Mouse (Mus musculus) hindbrain, embryonic 13.5 days (tissue): ENCODE measurements around the gene Pex19. TPM values are rescaled to one million over a fixed set of nuclear protein-coding genes. Genes with fewer than 3 reads are reported as not detected.
A peak's percentile ranks its signal among the peaks of the same experiment; 100 is the strongest.

Experiments
- ATAC-seq: fragments of 200-750 bp; cut with Nextera tagmentation; 2 replicates; pipeline ENCODE4 v1.8.0; 2017; ENCODE audit warnings: moderate TSS enrichment; ENCODE audit not compliant: low FRiP score
- H3K27ac ChIP-seq: fragments of 300-500 bp; sonication (generic); 2 replicates; pipeline ENCODE4 v1.5.1; 2015; ENCODE audit warnings: inconsistent platforms, mild to moderate bottlenecking, moderate library complexity
- H3K27me3 ChIP-seq: fragments of 300-500 bp; sonication (generic); 2 replicates; pipeline ENCODE4 v1.6.1; 2015; ENCODE audit warnings: mild to moderate bottlenecking, inconsistent platforms
- H3K36me3 ChIP-seq: fragments of 300-500 bp; sonication (generic); 2 replicates; pipeline ENCODE4 v1.6.1; 2015; ENCODE audit warnings: mild to moderate bottlenecking, inconsistent platforms
- H3K4me1 ChIP-seq: fragments of 300-500 bp; sonication (generic); replicated peaks from 2 replicates; pipeline ENCODE4 v1.6.1; 2015; ENCODE audit warnings: inconsistent platforms
- H3K4me2 ChIP-seq: fragments of 300-500 bp; sonication (generic); 2 replicates; pipeline ENCODE4 v1.6.1; 2015; ENCODE audit warnings: inconsistent platforms, mild to moderate bottlenecking, moderate library complexity
- H3K4me3 ChIP-seq: fragments of 300-500 bp; sonication (generic); 2 replicates; pipeline ENCODE4 v1.5.1; 2015; ENCODE audit warnings: mild to moderate bottlenecking, inconsistent platforms
- H3K9ac ChIP-seq: fragments of 300-500 bp; sonication (generic); 2 replicates; pipeline ENCODE4 v1.6.1; 2015; ENCODE audit warnings: mild to moderate bottlenecking, inconsistent platforms
- H3K9me3 ChIP-seq: fragments of 300-500 bp; sonication (generic); 2 replicates; pipeline ENCODE4 v1.6.1; 2016; ENCODE audit warnings: inconsistent platforms
- WGBS: fragments of 180-500 bp; shearing (Covaris S2); methylation state at CpG from one replicate; pipeline ENCODE4 v1.1.7; 2015; 5-methylcytosine and 5-hydroxymethylcytosine counted together
- polyA plus RNA-seq: library from polyadenylated mRNA; unstranded; fragments of >200 nt; fragmentation: Nextera tagmentation; extraction: Ambion mirVana; gene quantifications from 2 replicates; pipeline ENCODE4 v1.2.1, GENCODE M21; 2015

The Pex19 gene
- polyA plus RNA-seq, 1 experiment from 2014 or later, result 163 TPM

DNA sequence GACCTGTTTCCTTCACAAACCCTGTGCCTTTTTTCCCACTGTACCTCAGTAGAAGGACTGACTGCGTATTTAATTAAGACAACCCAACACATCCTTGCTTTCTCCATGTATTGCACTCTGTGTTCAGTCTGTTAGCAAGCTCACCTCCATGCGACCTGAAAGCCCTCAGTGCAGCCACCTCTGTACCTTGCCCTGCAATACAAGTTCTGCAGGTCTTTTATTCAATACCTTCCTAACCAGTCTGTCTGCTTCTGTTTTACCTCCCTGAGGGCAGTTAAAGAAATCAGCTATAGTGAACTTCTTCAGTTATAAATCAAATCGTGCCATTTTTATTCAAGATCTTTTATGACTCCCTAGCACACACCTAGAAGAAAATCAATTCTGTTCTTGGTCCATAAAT is 15.0 kb downstream of the Pex19 start:
- Histone ChIP-seq H3K27ac (no peak overlapping the region), H3K4me1 (no peaks in the 10 kb centered on the region), H3K9me3 (no peaks in the 10 kb centered on the region), H3K4me3 (no peak overlapping the region), H3K27me3 (no peaks in the 10 kb centered on the region), H3K9ac (no peak overlapping the region), H3K4me2 (no peak overlapping the region), H3K36me3 (0 out of 2 replicates have a peak, but pooled peaks cover under 1% of the 10 kb centered on the region)
- 80% methylated on average over 3 of the region's 3 CpGs for WGBS
- ATAC-seq, result no peak

DNA sequence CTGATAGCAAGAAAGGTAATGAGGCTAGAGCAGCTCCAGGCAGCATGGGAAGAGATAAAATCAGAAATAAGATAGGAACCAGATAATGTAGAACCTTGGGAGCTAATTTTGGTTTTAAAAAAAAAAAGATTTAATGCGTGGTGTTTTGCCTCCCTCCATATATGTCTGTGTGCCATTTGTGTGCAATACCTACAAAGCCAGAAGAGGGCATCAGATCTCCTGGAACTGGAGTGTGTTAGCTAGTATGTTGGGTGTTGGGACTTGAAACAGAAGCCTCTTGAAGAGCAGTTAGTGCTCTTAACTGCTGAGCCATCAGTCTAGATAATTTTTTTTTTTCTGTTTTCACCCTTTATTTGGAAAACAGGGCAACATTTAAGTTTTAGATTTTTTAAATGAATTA is 17.0 kb downstream of the Pex19 start:
- ATAC-seq, result no peak
- H3K36me3 ChIP-seq, result no peaks in the 10 kb centered on the region
- H3K27me3 ChIP-seq, result no peaks in the 10 kb centered on the region
- 30% methylated on average over 1 of the region's 1 CpGs for WGBS
- no peak overlapping the region for H3K4me2 ChIP-seq
- H3K27ac ChIP-seq, result no peak overlapping the region
- H3K4me1 ChIP-seq, result peaks cover 6% of the 10 kb centered on the region
- H3K9me3 ChIP-seq, result no peaks in the 10 kb centered on the region
- H3K9ac ChIP-seq, result no peak overlapping the region
- H3K4me3 ChIP-seq, result no peak overlapping the region

DNA sequence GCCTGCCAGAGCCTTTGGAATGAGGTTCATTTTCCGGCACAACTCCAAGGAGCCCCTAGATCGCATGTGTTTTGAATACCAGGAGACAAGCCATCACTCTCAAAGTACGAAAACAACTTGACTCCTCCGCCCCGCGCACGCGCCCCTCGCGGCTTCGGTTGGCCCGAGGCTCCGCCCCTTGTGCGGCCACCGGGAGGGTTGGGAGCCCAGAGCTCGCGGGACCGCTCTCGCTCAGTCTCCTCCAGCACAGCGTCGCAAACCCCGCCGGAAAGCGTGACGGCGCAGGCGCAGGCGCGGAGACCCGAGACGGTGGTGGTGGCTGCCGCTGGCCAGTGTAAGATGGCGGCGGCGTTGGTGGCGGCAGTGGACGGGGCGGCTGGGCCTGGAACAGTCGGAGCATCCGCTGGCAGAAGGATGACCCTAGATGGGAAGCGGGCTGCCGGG is 21.3 kb downstream of the Pex19 start, which contains the start of gene Dcaf8:
TSS of gene Dcaf8 (plus strand) at position 250 of the 444 bp plus-strand sequence.
- Histone ChIP-seq H3K4me1 (peaks cover 30% of the 10 kb centered on the region), H3K9ac (peak within 1 kb of the TSS; percentile 94), H3K36me3 (peaks cover 24% of the 10 kb centered on the region), H3K27me3 (no peaks in the 10 kb centered on the region), H3K27ac (peak within 1 kb of the TSS; percentile 96), H3K4me3 (peak within 1 kb of the TSS; percentile 92), H3K9me3 (no peaks in the 10 kb centered on the region), H3K4me2 (peak within 1 kb of the TSS; percentile 66)
- under 1% methylated on average over 42 of the region's 42 CpGs for WGBS
- ATAC-seq, result peak; percentile 99

GRCm38 (mm10) chr1:172148279-172148954 is 21.9 kb downstream of the Pex19 start:
- Histone ChIP-seq H3K27me3 (no peaks in the 10 kb centered on the region), H3K9ac (peak overlapping the region; percentile 94), H3K36me3 (peaks cover 29% of the 10 kb centered on the region), H3K4me2 (peak overlapping the region; percentile 66), H3K4me3 (peak overlapping the region; percentile 92), H3K9me3 (no peaks in the 10 kb centered on the region), H3K27ac (peak overlapping the region; percentile 96), H3K4me1 (peaks cover 30% of the 10 kb centered on the region)
- under 1% methylated on average over 37 of the region's 40 CpGs for WGBS
- ATAC-seq, result peak; percentile 75

DNA sequence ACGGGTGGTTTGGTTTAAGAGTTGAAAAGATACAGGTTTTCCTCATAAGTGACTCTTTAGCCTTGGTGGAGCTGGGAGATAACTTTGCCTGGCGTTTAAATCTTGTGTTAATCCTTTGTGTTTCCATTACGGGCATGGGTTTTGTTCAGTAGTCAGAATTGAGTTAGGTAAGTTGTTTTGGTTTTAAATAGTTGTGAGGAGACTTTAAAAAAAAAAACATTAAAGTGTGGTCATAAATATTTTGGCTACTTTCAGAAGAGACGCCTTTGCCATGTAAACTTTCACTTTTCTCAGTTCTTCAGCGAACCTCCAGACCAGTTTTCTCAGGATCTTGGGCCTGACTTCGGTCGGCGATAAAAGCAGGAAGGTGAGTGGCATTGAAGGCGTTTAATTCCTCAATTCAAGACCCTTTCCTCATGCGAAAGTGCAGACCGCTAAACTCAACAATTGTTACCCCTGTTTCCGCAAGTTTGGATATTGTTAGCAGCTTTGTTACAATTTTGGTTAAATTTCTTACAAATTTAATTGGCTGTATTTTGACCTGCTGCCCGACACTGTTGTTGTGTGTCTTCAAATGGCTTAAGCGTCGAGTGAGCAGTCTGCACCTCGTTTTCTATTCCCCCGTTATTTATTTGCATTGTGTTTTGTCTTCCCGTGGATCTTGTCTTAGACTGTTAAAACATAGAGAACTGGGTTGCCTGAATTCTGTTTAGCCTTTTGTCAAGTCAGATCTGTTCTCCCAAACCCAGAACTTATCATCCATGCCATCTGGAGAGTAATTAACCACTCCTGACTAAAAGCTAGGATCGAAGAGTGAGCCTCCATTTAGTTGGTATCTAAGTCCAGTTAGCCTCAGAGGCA is 22.6 kb downstream of the Pex19 start:
- peaks cover 33% of the 10 kb centered on the region for H3K36me3 ChIP-seq
- H3K9ac ChIP-seq, result peak overlapping the region; percentile 94
- peak overlapping the region; percentile 66 for H3K4me2 ChIP-seq
- peak overlapping the region; percentile 96 for H3K27ac ChIP-seq
- no peaks in the 10 kb centered on the region for H3K27me3 ChIP-seq
- peak overlapping the region; percentile 92 for H3K4me3 ChIP-seq
- ATAC-seq, result no peak
- peaks cover 30% of the 10 kb centered on the region for H3K4me1 ChIP-seq
- H3K9me3 ChIP-seq, result no peaks in the 10 kb centered on the region
- 23% methylated on average over 19 of the region's 19 CpGs for WGBS

- no peak overlapping the region for H3K27ac ChIP-seq
- H3K27me3 ChIP-seq, result no peaks in the 10 kb centered on the region
- no peak for ATAC-seq
- peaks cover 17% of the 10 kb centered on the region for H3K4me1 ChIP-seq
- no peak overlapping the region for H3K4me2 ChIP-seq
- H3K9me3 ChIP-seq, result no peaks in the 10 kb centered on the region
- no peak overlapping the region for H3K9ac ChIP-seq
- WGBS, result 89% methylated on average over 3 of the region's 3 CpGs
- peaks cover 55% of the 10 kb centered on the region for H3K36me3 ChIP-seq
- H3K4me3 ChIP-seq, result no peak overlapping the region
Measured at GRCm38 (mm10) chr1:172154536-172154935, 28.0 kb downstream of the Pex19 start.

DNA sequence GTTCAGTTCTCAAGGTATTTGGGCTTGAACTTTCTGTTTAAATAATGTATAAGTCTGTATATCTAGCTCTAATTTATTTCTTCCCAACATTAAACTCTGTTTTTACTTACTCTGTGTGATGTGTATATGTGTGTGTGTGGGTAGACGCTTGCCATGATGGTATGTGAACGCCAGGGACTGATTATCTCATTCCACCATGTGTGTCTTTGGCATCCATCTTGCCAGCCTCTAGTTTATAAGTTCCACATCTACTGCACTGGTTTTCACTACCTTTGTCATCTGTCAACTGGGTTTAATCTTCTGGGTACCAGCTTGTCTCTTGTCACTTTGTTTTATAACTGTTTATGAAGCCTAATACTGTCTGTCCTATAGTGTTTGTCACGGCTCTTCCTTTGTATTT is 29.0 kb downstream of the Pex19 start:
- Histone ChIP-seq H3K27ac (no peak overlapping the region), H3K36me3 (peaks cover 54% of the 10 kb centered on the region), H3K4me1 (peaks cover 9% of the 10 kb centered on the region), H3K4me2 (no peak overlapping the region), H3K9me3 (no peaks in the 10 kb centered on the region), H3K4me3 (no peak overlapping the region), H3K9ac (no peak overlapping the region), H3K27me3 (no peaks in the 10 kb centered on the region)
- no peak for ATAC-seq
- WGBS, result 98% methylated on average over 3 of the region's 3 CpGs

DNA sequence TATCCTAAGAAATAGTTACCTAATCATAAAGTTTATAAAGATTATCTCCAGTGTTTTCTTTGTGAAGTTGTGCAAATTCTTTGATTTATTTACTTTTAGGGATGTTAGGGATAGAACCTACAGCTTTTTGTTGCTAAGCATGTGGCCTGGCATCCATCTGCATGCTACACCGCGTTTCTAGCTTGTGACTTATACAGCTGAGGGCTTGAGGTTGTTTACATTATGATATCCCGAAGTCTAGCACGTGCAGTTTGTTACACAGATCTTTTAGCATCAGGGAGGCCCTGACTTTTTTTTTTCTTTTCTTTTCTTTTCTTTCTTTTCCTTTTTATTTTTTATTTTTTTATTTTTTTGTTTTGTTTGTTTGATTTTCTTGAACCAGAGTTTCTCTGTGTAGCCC is 33.4 kb downstream of the Pex19 start:
- no peak overlapping the region for H3K27ac ChIP-seq
- 76% methylated on average over 4 of the region's 4 CpGs for WGBS
- ATAC-seq, result no peak
- no peak overlapping the region for H3K9ac ChIP-seq
- H3K4me3 ChIP-seq, result no peak overlapping the region
- H3K4me2 ChIP-seq, result no peak overlapping the region
- peaks cover 6% of the 10 kb centered on the region for H3K4me1 ChIP-seq
- peaks cover 14% of the 10 kb centered on the region for H3K36me3 ChIP-seq
- no peaks in the 10 kb centered on the region for H3K27me3 ChIP-seq
- no peaks in the 10 kb centered on the region for H3K9me3 ChIP-seq

- Histone ChIP-seq H3K27me3 (no peaks in the 10 kb centered on the region), H3K4me2 (no peak overlapping the region), H3K27ac (no peak overlapping the region), H3K9me3 (no peaks in the 10 kb centered on the region), H3K9ac (no peak overlapping the region), H3K4me3 (no peak overlapping the region), H3K4me1 (peaks cover 6% of the 10 kb centered on the region), H3K36me3 (peaks cover 14% of the 10 kb centered on the region)
- ATAC-seq, result no peak
Measured at GRCm38 (mm10) chr1:172160508-172160907, 34.0 kb downstream of the Pex19 start.

DNA sequence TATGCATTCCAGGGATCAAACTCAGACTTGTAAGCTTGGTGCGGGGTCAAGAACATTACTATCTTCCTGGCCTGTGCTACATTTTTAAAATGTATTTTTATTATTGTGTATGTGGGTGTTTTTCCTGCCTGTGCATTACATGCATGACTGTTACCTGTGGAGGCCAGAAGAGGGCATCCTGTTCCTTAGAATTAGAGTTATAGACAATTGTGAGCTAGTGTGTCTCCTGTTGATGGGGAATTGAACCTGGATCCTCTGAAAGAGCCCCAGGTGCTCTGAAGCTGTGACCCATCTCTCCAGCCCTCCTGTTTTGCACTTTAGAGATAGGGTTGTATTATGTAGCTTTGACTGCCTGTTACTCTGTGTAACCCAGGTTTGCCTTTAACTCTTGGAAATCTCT is 35.5 kb downstream of the Pex19 start:
- Histone ChIP-seq H3K4me3 (no peak overlapping the region), H3K9ac (no peak overlapping the region), H3K4me2 (no peak overlapping the region), H3K27me3 (no peaks in the 10 kb centered on the region), H3K27ac (no peak overlapping the region), H3K4me1 (peaks cover 6% of the 10 kb centered on the region), H3K9me3 (no peaks in the 10 kb centered on the region), H3K36me3 (peaks cover 17% of the 10 kb centered on the region)
- WGBS, result 97% methylated on average over 1 of the region's 1 CpGs
- no peak for ATAC-seq

DNA sequence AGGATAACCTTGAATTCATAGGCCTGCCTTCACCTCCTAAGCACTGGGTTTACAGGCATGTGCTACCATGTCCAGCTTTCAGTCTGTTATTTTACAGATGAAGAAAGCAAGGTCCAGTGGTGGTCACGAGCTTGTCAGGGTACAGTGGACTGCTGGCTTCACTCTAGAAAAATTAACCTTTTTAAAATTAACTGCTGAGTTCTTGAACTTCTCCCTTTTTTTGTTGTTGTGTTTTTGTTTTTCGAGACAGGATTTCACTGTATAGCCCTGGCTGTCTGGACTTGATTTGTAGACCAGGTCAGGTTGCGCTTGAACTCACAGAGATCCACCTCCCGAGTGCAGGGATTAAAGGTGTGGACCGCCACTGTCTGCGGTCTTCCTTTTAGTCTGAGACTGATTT is 36.4 kb downstream of the Pex19 start:
- Histone ChIP-seq H3K4me1 (peaks cover 6% of the 10 kb centered on the region), H3K9me3 (no peaks in the 10 kb centered on the region), H3K4me2 (no peak overlapping the region), H3K4me3 (no peak overlapping the region), H3K27ac (no peak overlapping the region), H3K36me3 (peaks cover 26% of the 10 kb centered on the region), H3K9ac (no peak overlapping the region), H3K27me3 (no peaks in the 10 kb centered on the region)
- ATAC-seq, result no peak
- 90% methylated on average over 6 of the region's 6 CpGs for WGBS

GRCm38 (mm10) chr1:172167911-172168310 is 41.4 kb downstream of the Pex19 start:
- peaks cover 71% of the 10 kb centered on the region for H3K36me3 ChIP-seq
- WGBS, result 75% methylated on average over 5 of the region's 5 CpGs

More at GRCm38 (mm10) chr1:172167911-172168310, 41.4 kb downstream of the Pex19 start:
- Histone ChIP-seq H3K4me1 (peaks cover 6% of the 10 kb centered on the region), H3K27me3 (no peaks in the 10 kb centered on the region), H3K4me2 (no peak overlapping the region), H3K9me3 (no peaks in the 10 kb centered on the region), H3K9ac (no peak overlapping the region), H3K4me3 (no peak overlapping the region), H3K27ac (no peak overlapping the region)
- ATAC-seq, result no peak
